Mouse (Mus musculus): ENCODE data around the gene Chpf2. TPM values are rescaled to one million over a fixed set of nuclear protein-coding genes. Genes with fewer than 3 reads are reported as not detected.

The Chpf2 gene
- polyA plus RNA-seq, 1 experiment = 13.5 TPM

GRCm38 (mm10) chr5:24629712-24630111 lies 43.2 kb downstream of the Chpf2 start:
- no peak for DNase-seq (ENCODE audit: low read depth, low spot score)
- WGBS = 53% methylated on average over 3 of the region's 3 CpGs

- DNase-seq (ENCODE audit: low read depth, low spot score) = no peak
- WGBS = 23% methylated on average over 1 of the region's 1 CpGs
Observed at GRCm38 (mm10) chr5:24635093-24635492, 48.6 kb downstream of the Chpf2 start.

DNA sequence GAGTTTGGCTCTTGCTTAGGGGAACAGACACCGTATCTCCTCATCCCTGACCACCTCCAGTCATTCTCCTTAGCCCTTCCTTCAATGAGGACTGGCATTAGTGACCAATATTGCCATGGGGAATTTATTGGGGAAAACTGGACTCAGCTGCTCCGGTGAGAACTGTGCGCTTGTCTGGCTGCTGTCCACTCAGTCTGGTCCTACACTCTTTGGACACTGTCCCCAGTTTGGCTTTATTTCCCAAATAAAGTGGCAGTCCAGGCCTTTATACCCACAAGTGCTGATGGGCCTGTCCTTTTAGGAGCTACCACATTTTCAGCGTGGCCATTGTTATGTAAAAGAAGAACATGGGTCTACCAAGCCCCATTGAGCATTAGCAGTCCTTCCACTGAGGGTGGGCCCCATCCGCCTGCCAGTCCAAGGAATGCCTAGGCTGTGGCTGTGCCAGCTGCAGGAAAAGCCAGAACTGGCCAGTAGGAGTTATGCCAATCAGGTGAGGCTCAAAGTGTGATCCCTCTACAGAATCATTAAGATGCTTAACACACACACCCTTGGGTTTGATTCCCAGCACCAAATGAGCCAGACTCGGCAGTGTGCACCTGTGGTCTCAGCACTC lies 49.1 kb downstream of the Chpf2 start:
- 75% methylated on average over 6 of the region's 6 CpGs for WGBS
- DNase-seq (ENCODE audit: low read depth, low spot score) = no peak

GRCm38 (mm10) chr5:24636987-24637386 lies 50.4 kb downstream of the Chpf2 start:
- WGBS = 69% methylated on average over 4 of the region's 4 CpGs
- no peak for DNase-seq (ENCODE audit: low read depth, low spot score)

GRCm38 (mm10) chr5:24638131-24638530 lies 51.6 kb downstream of the Chpf2 start:
- DNase-seq (ENCODE audit: low read depth, low spot score) = no peak
- 40% methylated on average over 6 of the region's 6 CpGs for whole genome bisulfite sequencing

DNA sequence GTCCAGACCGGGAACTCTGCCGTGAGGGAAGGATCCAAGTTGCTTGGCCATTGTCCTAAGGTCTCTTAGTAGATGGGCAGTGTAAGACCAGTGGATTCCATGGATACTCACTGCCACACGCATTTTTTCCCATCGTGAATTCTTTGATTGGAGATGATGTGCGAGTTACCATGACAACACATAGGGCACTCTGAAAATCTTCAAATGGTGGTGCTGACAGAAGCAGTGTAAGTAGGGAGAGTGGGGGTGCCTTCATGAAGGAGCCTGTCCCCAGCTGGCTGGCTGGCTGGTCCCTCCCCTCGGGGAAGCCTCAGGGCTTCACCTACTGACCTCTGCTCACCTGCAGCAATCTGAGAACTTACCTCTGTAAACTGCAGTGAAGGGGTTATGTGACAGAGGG lies 52.5 kb downstream of the Chpf2 start:
- no peak for DNase-seq (ENCODE audit: low read depth, low spot score)
- WGBS = 64% methylated on average over 6 of the region's 6 CpGs

Other genes starting within 250 kb of the Chpf2 start
- gene Kcnh2, start 235.1 kb upstream of the Chpf2 start, polyA plus RNA-seq (2012; rRNA removed) = 16.6 and 17.6 TPM in 2 replicates
- 3.1 and 4.3 TPM in 2 replicates for gene Nos3, start 221.9 kb upstream of the Chpf2 start, polyA plus RNA-seq (2012; rRNA removed)
- 0.93 and 1.0 TPM in 2 replicates for gene Atg9b, start 194.6 kb upstream of the Chpf2 start, polyA plus RNA-seq (2012; rRNA removed)
- 57.7 and 79.6 TPM in 2 replicates for gene Abcb8, start 193.1 kb upstream of the Chpf2 start, polyA plus RNA-seq (2012; rRNA removed)
- gene Asic3, start 173.3 kb upstream of the Chpf2 start, polyA plus RNA-seq (2012; rRNA removed) = 0.38 and 1.1 TPM in 2 replicates
- 59.2 and 62.5 TPM in 2 replicates for gene Cdk5, start 163.2 kb upstream of the Chpf2 start, polyA plus RNA-seq (2012; rRNA removed)
- gene Slc4a2, start 162.9 kb upstream of the Chpf2 start, polyA plus RNA-seq (2012; rRNA removed) = 66.2 and 89.9 TPM in 2 replicates
- gene Fastk, start 141.5 kb upstream of the Chpf2 start, polyA plus RNA-seq (2012; rRNA removed) = 185 and 240 TPM in 2 replicates
- gene Tmub1, start 138.9 kb upstream of the Chpf2 start, polyA plus RNA-seq (2012; rRNA removed) = 65.4 and 70.3 TPM in 2 replicates
- 30.4 and 37.2 TPM in 2 replicates for gene Agap3, start 134.6 kb upstream of the Chpf2 start, polyA plus RNA-seq (2012; rRNA removed)
- 0.02 TPM in 1 of 2 replicates, not detected in the other for gene Gbx1, start 59.5 kb upstream of the Chpf2 start, polyA plus RNA-seq (2012; rRNA removed)
- gene Asb10, start 45.8 kb upstream of the Chpf2 start, polyA plus RNA-seq (2012; rRNA removed) = 0.14 and 0.20 TPM in 2 replicates
- gene 4931409K22Rik, start 29.9 kb upstream of the Chpf2 start, polyA plus RNA-seq (2012; rRNA removed) = not detected in 2 replicates
- 33.9 and 36.5 TPM in 2 replicates for gene Abcf2, start 9.3 kb upstream of the Chpf2 start, polyA plus RNA-seq (2012; rRNA removed)
- gene Smarcd3, start 37.7 kb downstream of the Chpf2 start, polyA plus RNA-seq (2012; rRNA removed) = 9.3 and 10.0 TPM in 2 replicates
- 27.5 and 36.4 TPM in 2 replicates for gene Nub1, start 98.8 kb downstream of the Chpf2 start, polyA plus RNA-seq (2012; rRNA removed)
- 0.62 and 1.3 TPM in 2 replicates for gene Wdr86, start 144.0 kb downstream of the Chpf2 start, polyA plus RNA-seq (2012; rRNA removed)
- 0.11 TPM in 1 of 2 replicates, not detected in the other for gene Crygn, start 171.3 kb downstream of the Chpf2 start, polyA plus RNA-seq (2012; rRNA removed)